Mouse (Mus musculus) CH12.LX (cell line): Measurements from ENCODE around the gene Vwf. TPM values are rescaled to one million over a fixed set of nuclear protein-coding genes. Genes with fewer than 3 reads are reported as not detected.
A peak's percentile ranks its signal among the peaks of the same experiment; 100 is the strongest.

ENCODE experiments used
- DNase-seq: peaks from one replicate; pipeline ENCODE4 v3.0.0-alpha.2; 2013; ENCODE audit errors: extremely low read depth
- H3K27ac ChIP-seq: 2 replicates; pipeline ENCODE4 v1.5.1; 2012; ENCODE audit warnings: low read depth, mild to moderate bottlenecking, control low read depth, moderate library complexity; ENCODE audit not compliant: insufficient read depth
- H3K27me3 ChIP-seq: replicated peaks from 2 replicates; pipeline ENCODE3; 2012; ENCODE audit warnings: inconsistent platforms
- H3K36me3 ChIP-seq, 2 experiments: replicated peaks in 1 of 2; 2 replicates each; pipeline versions ENCODE3 to v1.6.1; 2012; ENCODE audit warnings: inconsistent platforms in 1 of 2, low read length in 1 of 2, mild to moderate bottlenecking in 1 of 2, mixed read lengths in 1 of 2, moderate library complexity in 1 of 2; ENCODE audit not compliant: control insufficient read depth in 1 of 2, insufficient read depth in 1 of 2
- H3K4me1 ChIP-seq, 2 experiments: 2 replicates each; pipeline ENCODE4 v1.6.1; 2012; ENCODE audit warnings: inconsistent platforms in 1 of 2, moderate library complexity in 1 of 2; ENCODE audit not compliant: insufficient read depth in 2 of 2, control insufficient read depth in 1 of 2
- H3K4me2 ChIP-seq: 2 replicates; pipeline ENCODE4 v1.6.1; 2012; ENCODE audit warnings: low read depth, mild to moderate bottlenecking, control low read depth; ENCODE audit not compliant: poor library complexity, insufficient read depth, severe bottlenecking
- H3K4me3 ChIP-seq, 3 experiments: fragments of 150-350 bp in 1 of 3; sonication (generic) in 1 of 3; replicated peaks in 1 of 3; 2 replicates each; pipeline versions ENCODE3 to v1.5.1; 2011 to 2012; ENCODE audit warnings: low read depth in 2 of 3, low read length in 2 of 3, mild to moderate bottlenecking in 2 of 3, moderate library complexity in 2 of 3, control low read depth in 1 of 3, improper control_type of control experiment in 1 of 3, inconsistent platforms in 1 of 3, mixed read lengths in 1 of 3; ENCODE audit not compliant: poor library complexity in 1 of 3
- H3K79me2 ChIP-seq: replicated peaks from 2 replicates; pipeline ENCODE4 v1.6.1; 2012; ENCODE audit warnings: mild to moderate bottlenecking, moderate library complexity; ENCODE audit not compliant: control insufficient read depth, poor library complexity, insufficient read depth, severe bottlenecking; ENCODE audit errors: extremely low read depth
- H3K9ac ChIP-seq: 2 replicates; pipeline ENCODE4 v1.6.1; 2012; ENCODE audit warnings: low read depth, mild to moderate bottlenecking, control low read depth, moderate library complexity; ENCODE audit not compliant: insufficient read depth
- H3K9me3 ChIP-seq: replicated peaks from 2 replicates; pipeline ENCODE3; 2012; ENCODE audit warnings: low read length, inconsistent platforms, mixed read lengths
- BHLHE40 ChIP-seq: IDR thresholded peaks from 2 replicates; pipeline ENCODE4 v1.6.1; 2011; ENCODE audit warnings: mild to moderate bottlenecking, low read depth, low read length, improper control_type of control experiment
- CHD2 ChIP-seq: IDR thresholded peaks from 2 replicates; pipeline ENCODE4 v1.6.1; 2011; ENCODE audit warnings: low read length, improper control_type of control experiment
- E2F4 ChIP-seq: IDR thresholded peaks from 2 replicates; pipeline ENCODE4 v1.6.1; 2011; ENCODE audit warnings: low read depth, low read length, improper control_type of control experiment; ENCODE audit not compliant: insufficient replicate concordance
- ETS1 ChIP-seq: conservative IDR thresholded peaks from 2 replicates; pipeline ENCODE4 v1.6.1; 2012; ENCODE audit warnings: low read depth, mild to moderate bottlenecking, inconsistent platforms, low read length, improper control_type of control experiment, moderate library complexity
- IRF4 ChIP-seq: IDR thresholded peaks from 2 replicates; pipeline ENCODE4 v1.6.1; 2014; ENCODE audit warnings: low read depth, mild to moderate bottlenecking, inconsistent platforms, low read length, improper control_type of control experiment
- MAFK ChIP-seq: IDR thresholded peaks from 2 replicates; pipeline ENCODE4 v1.6.1; 2011; ENCODE audit warnings: low read length, improper control_type of control experiment; ENCODE audit not compliant: insufficient replicate concordance
- MEF2A ChIP-seq: IDR thresholded peaks from 2 replicates; pipeline ENCODE4 v1.6.1; 2014; ENCODE audit warnings: low read depth, mild to moderate bottlenecking, inconsistent platforms, low read length, improper control_type of control experiment, borderline replicate concordance
- MXI1 ChIP-seq: IDR thresholded peaks from 2 replicates; pipeline ENCODE4 v1.6.1; 2011; ENCODE audit warnings: mild to moderate bottlenecking, low read depth, low read length, improper control_type of control experiment
- NRF1 ChIP-seq: IDR thresholded peaks from 2 replicates; pipeline ENCODE4 v1.6.1; 2014; ENCODE audit warnings: low read depth, mild to moderate bottlenecking, inconsistent platforms, low read length, improper control_type of control experiment, moderate library complexity
- PAX5 ChIP-seq: IDR thresholded peaks from 2 replicates; pipeline ENCODE4 v1.6.1; 2012; ENCODE audit warnings: low read length, inconsistent platforms, mixed read lengths
- RAD21 ChIP-seq: IDR thresholded peaks from 2 replicates; pipeline ENCODE4 v1.6.1; 2011; ENCODE audit warnings: low read depth, mild to moderate bottlenecking, low read length, improper control_type of control experiment, moderate library complexity
- TCF12 ChIP-seq: IDR thresholded peaks from 2 replicates; pipeline ENCODE4 v1.6.1; 2014; ENCODE audit warnings: low read depth, mild to moderate bottlenecking, inconsistent platforms, low read length, improper control_type of control experiment
- UBTF ChIP-seq: IDR thresholded peaks from 2 replicates; pipeline ENCODE4 v1.6.1; 2012; ENCODE audit warnings: low read depth, mild to moderate bottlenecking, inconsistent platforms, low read length, improper control_type of control experiment, moderate library complexity
- USF2 ChIP-seq: conservative IDR thresholded peaks from 2 replicates; pipeline ENCODE4 v1.6.1; 2011; ENCODE audit warnings: low read depth, low read length, improper control_type of control experiment
- ZKSCAN1 ChIP-seq: IDR thresholded peaks from 2 replicates; pipeline ENCODE4 v1.6.1; 2012; ENCODE audit warnings: low read depth, inconsistent platforms, low read length, improper control_type of control experiment, borderline replicate concordance
- ZMIZ1 ChIP-seq: IDR thresholded peaks from 2 replicates; pipeline ENCODE4 v1.6.1; 2012; ENCODE audit warnings: low read depth, mild to moderate bottlenecking, inconsistent platforms, low read length, improper control_type of control experiment
- ZNF384 ChIP-seq: IDR thresholded peaks from 2 replicates; pipeline ENCODE4 v1.6.1; 2012; ENCODE audit warnings: low read depth, low read length, improper control_type of control experiment, inconsistent platforms
- dilution Hi-C: fragments of 300-500 bp; cut with MboI; formaldehyde crosslinking; loops from 2 replicates; pipeline ENCODE4 v1.14.3; 2020; ENCODE audit warnings: low sequenced_read_pairs; ENCODE audit not compliant: extremely low pct_unique_long_range_greater_than_20kb, extremely low pct_ligation_motif_present
- in situ Hi-C: fragments of 300-500 bp; cut with MboI; formaldehyde crosslinking; loops from 3 replicates; pipeline ENCODE4 v1.14.3; 2019; ENCODE audit warnings: low sequenced_read_pairs, low pct_ligation_motif_present, low pct_unique_long_range_greater_than_20kb, mixed read lengths
- polyA plus RNA-seq: library from polyadenylated mRNA; unstranded; fragments of >175 nt; gene quantifications from 2 replicates; pipeline ENCODE4 v1.2.1, GENCODE M21; 2012; ENCODE audit warnings: low read depth; ENCODE audit not compliant: insufficient read length
- total RNA-seq, 2 experiments: library from RNA; depleted of rRNA; stranded (reverse); fragments of 300-350 nt in 1 of 2; fragments of >200 nt in 1 of 2; gene quantifications; 2 replicates each; pipeline ENCODE4 v1.2.3; 2012 to 2014

Gene Vwf
- total and polyA plus RNA-seq, 3 experiments = not detected

GRCm38 (mm10) chr6:125671835-125672234 is 125.3 kb downstream of the Vwf start:
- in situ Hi-C loops = no loop called here
- Histone ChIP-seq H3K4me3 (no peak overlapping the region), H3K27ac (no peak overlapping the region), H3K4me1 (no peaks in the 10 kb centered on the region), H3K9me3 (no peaks in the 10 kb centered on the region), H3K27me3 (peaks cover 83% of the 10 kb centered on the region), H3K79me2 (no peaks in the 10 kb centered on the region), H3K9ac (no peak overlapping the region), H3K36me3 (no peaks in the 10 kb centered on the region), H3K4me2 (no peak overlapping the region)
- TF ChIP-seq UBTF = no peak
- TF ChIP-seq USF2 = no peak
- TF ChIP-seq MAFK = peak; percentile 82
- TF ChIP-seq MEF2A = no peak
- no peak for TF ChIP-seq ETS1
- no peak for TF ChIP-seq ZMIZ1
- no peak for TF ChIP-seq NRF1
- dilution Hi-C loops = no loop called here
- no peak for DNase-seq

- no peak for DNase-seq
- in situ Hi-C loops = no loop called here
- H3K9ac ChIP-seq = no peak overlapping the region
- H3K4me1 ChIP-seq = no peaks in the 10 kb centered on the region
- H3K36me3 ChIP-seq = no peaks in the 10 kb centered on the region
- H3K79me2 ChIP-seq = no peaks in the 10 kb centered on the region
- TF ChIP-seq USF2 = no peak
- TF ChIP-seq ZMIZ1 = no peak
- TF ChIP-seq ZNF384 = no peak
- TF ChIP-seq CHD2 = no peak
- TF ChIP-seq E2F4 = no peak
- no peak for TF ChIP-seq RAD21
- no peak for TF ChIP-seq MEF2A
- no peak overlapping the region for H3K4me3 ChIP-seq
- dilution Hi-C loops = no loop called here
- no peak overlapping the region for H3K4me2 ChIP-seq
- H3K9me3 ChIP-seq = no peaks in the 10 kb centered on the region
- no peak overlapping the region for H3K27ac ChIP-seq
- H3K27me3 ChIP-seq = peaks cover 90% of the 10 kb centered on the region
Measured at GRCm38 (mm10) chr6:125678492-125678891, 131.9 kb downstream of the Vwf start.

GRCm38 (mm10) chr6:125680613-125681012 is 134.0 kb downstream of the Vwf start:
- H3K79me2 ChIP-seq = no peaks in the 10 kb centered on the region
- TF ChIP-seq IRF4 = no peak
- TF ChIP-seq ZMIZ1 = no peak
- TF ChIP-seq MXI1 = no peak
- TF ChIP-seq BHLHE40 = no peak
- no peak for TF ChIP-seq E2F4
- TF ChIP-seq TCF12 = no peak
- TF ChIP-seq ETS1 = no peak
- no peak for TF ChIP-seq PAX5
- TF ChIP-seq MEF2A = no peak
- no peak for TF ChIP-seq ZKSCAN1
- no peak overlapping the region for H3K27ac ChIP-seq
- peaks cover 91% of the 10 kb centered on the region for H3K27me3 ChIP-seq
- no peak overlapping the region for H3K4me2 ChIP-seq
- in situ Hi-C loops = no loop called here
- H3K9me3 ChIP-seq = no peaks in the 10 kb centered on the region
- no peak for DNase-seq
- H3K36me3 ChIP-seq = no peaks in the 10 kb centered on the region
- no peaks in the 10 kb centered on the region for H3K4me1 ChIP-seq
- dilution Hi-C loops = no loop called here
- H3K9ac ChIP-seq = no peak overlapping the region
- H3K4me3 ChIP-seq = no peak overlapping the region
